Mouse (Mus musculus): ENCODE data around the gene C2cd5. TPM values are rescaled to one million over a fixed set of nuclear protein-coding genes. Genes with fewer than 3 reads are reported as not detected.

Gene C2cd5
- polyA plus RNA-seq, 1 experiment, result 6.4 TPM

- no peaks in the 10 kb centered on the region for H3K36me3 ChIP-seq (ENCODE audit: control insufficient read depth, insufficient read depth)
- H3K4me2 ChIP-seq (ENCODE audit: low read depth), result no peak overlapping the region
- no peaks in the 10 kb centered on the region for H3K79me2 ChIP-seq (ENCODE audit: control insufficient read depth, insufficient read depth)
- TF ChIP-seq MAX (IDR thresholded peaks at IDR 0.05; ENCODE audit: low read depth), result no peak
- TF ChIP-seq USF1 (IDR thresholded peaks at IDR 0.05; ENCODE audit: low read depth), result no peak
- no peak for TF ChIP-seq MYOG (IDR thresholded peaks at IDR 0.05; ENCODE audit: control insufficient read depth in 1 of 3, insufficient read depth in 1 of 3, insufficient read length in 2 of 3, low read depth in 2 of 3)
- no peak overlapping the region for H3ac ChIP-seq (ENCODE audit: control insufficient read depth, insufficient read length)
- H3K27me3 ChIP-seq (ENCODE audit: control insufficient read depth, insufficient read depth, insufficient read length), result peaks cover 40% of the 10 kb centered on the region
- no peak overlapping the region for H3K4me3 ChIP-seq
These were observed 136.4 kb downstream of the C2cd5 start for GRCm38 (mm10) chr6:142963480-142964075.

GRCm38 (mm10) chr6:142962881-142963280 is 137.1 kb downstream of the C2cd5 start:
- Histone ChIP-seq H3K27me3 (ENCODE audit: control insufficient read depth, insufficient read depth, insufficient read length) (peaks cover 40% of the 10 kb centered on the region), H3K36me3 (ENCODE audit: control insufficient read depth, insufficient read depth) (no peaks in the 10 kb centered on the region), H3ac (ENCODE audit: control insufficient read depth, insufficient read length) (no peak overlapping the region), H3K4me2 (ENCODE audit: low read depth) (no peak overlapping the region), H3K4me3 (no peak overlapping the region), H3K79me2 (ENCODE audit: control insufficient read depth, insufficient read depth) (no peaks in the 10 kb centered on the region)
- TF ChIP-seq MYOD1 (IDR thresholded peaks at IDR 0.05; ENCODE audit: control insufficient read depth in 1 of 3, insufficient read length in 2 of 3, low read depth in 2 of 3) (no peak), MAX (IDR thresholded peaks at IDR 0.05; ENCODE audit: low read depth) (no peak), POLR2A (IDR thresholded peaks at IDR 0.05; ENCODE audit: insufficient read length, low read depth) (no peak), MYOG (IDR thresholded peaks at IDR 0.05; ENCODE audit: control insufficient read depth in 1 of 3, insufficient read depth in 1 of 3, insufficient read length in 2 of 3, low read depth in 2 of 3) (no peak), REST (IDR thresholded peaks at IDR 0.05; ENCODE audit: insufficient read depth, insufficient read length) (no peak), SRF (IDR thresholded peaks at IDR 0.05; ENCODE audit: control insufficient read depth, insufficient read length, low read depth) (no peak), CEBPB (IDR thresholded peaks at IDR 0.05; ENCODE audit: insufficient read depth, poor library complexity, severe bottlenecking) (no peak), USF1 (IDR thresholded peaks at IDR 0.05; ENCODE audit: low read depth) (no peak), E2F4 (IDR thresholded peaks at IDR 0.05; ENCODE audit: insufficient read depth) (no peak)

GRCm38 (mm10) chr6:142962476-142962875 is 137.5 kb downstream of the C2cd5 start:
- Histone ChIP-seq H3K27me3 (ENCODE audit: control insufficient read depth, insufficient read depth, insufficient read length) (peaks cover 38% of the 10 kb centered on the region), H3ac (ENCODE audit: control insufficient read depth, insufficient read length) (no peak overlapping the region), H3K36me3 (ENCODE audit: control insufficient read depth, insufficient read depth) (no peaks in the 10 kb centered on the region), H3K4me3 (no peak overlapping the region), H3K4me2 (ENCODE audit: low read depth) (no peak overlapping the region), H3K79me2 (ENCODE audit: control insufficient read depth, insufficient read depth) (no peaks in the 10 kb centered on the region)
- TF ChIP-seq POLR2AphosphoS2 (IDR thresholded peaks at IDR 0.05; ENCODE audit: insufficient read length, low read depth), result no peak
- TF ChIP-seq MAX (IDR thresholded peaks at IDR 0.05; ENCODE audit: low read depth), result no peak
- TF ChIP-seq E2F4 (IDR thresholded peaks at IDR 0.05; ENCODE audit: insufficient read depth), result no peak
- no peak for TF ChIP-seq TCF3 (IDR thresholded peaks at IDR 0.05; ENCODE audit: insufficient read length, low read depth)
- no peak for TF ChIP-seq MYOD1 (IDR thresholded peaks at IDR 0.05; ENCODE audit: control insufficient read depth in 1 of 3, insufficient read length in 2 of 3, low read depth in 2 of 3)
- TF ChIP-seq USF1 (IDR thresholded peaks at IDR 0.05; ENCODE audit: low read depth), result no peak
- TF ChIP-seq REST (IDR thresholded peaks at IDR 0.05; ENCODE audit: insufficient read depth, insufficient read length), result no peak
- no peak for TF ChIP-seq SRF (IDR thresholded peaks at IDR 0.05; ENCODE audit: control insufficient read depth, insufficient read length, low read depth)
- no peak for TF ChIP-seq TCF12 (IDR thresholded peaks at IDR 0.05; ENCODE audit: insufficient read depth, poor library complexity, severe bottlenecking)
- no peak for TF ChIP-seq POLR2A (IDR thresholded peaks at IDR 0.05; ENCODE audit: insufficient read length, low read depth)

- TF ChIP-seq SRF (IDR thresholded peaks at IDR 0.05; ENCODE audit: control insufficient read depth, insufficient read length, low read depth), result no peak
- no peak for TF ChIP-seq CEBPB (IDR thresholded peaks at IDR 0.05; ENCODE audit: insufficient read depth, poor library complexity, severe bottlenecking)
- no peak for TF ChIP-seq USF1 (IDR thresholded peaks at IDR 0.05; ENCODE audit: low read depth)
- TF ChIP-seq REST (IDR thresholded peaks at IDR 0.05; ENCODE audit: insufficient read depth, insufficient read length), result no peak
- no peak for TF ChIP-seq E2F4 (IDR thresholded peaks at IDR 0.05; ENCODE audit: insufficient read depth)
- H3K36me3 ChIP-seq (ENCODE audit: control insufficient read depth, insufficient read depth), result no peaks in the 10 kb centered on the region
- no peak overlapping the region for H3K4me2 ChIP-seq (ENCODE audit: low read depth)
- H3K27me3 ChIP-seq (ENCODE audit: control insufficient read depth, insufficient read depth, insufficient read length), result peaks cover 33% of the 10 kb centered on the region
- no peak overlapping the region for H3K4me3 ChIP-seq
- H3K79me2 ChIP-seq (ENCODE audit: control insufficient read depth, insufficient read depth), result no peaks in the 10 kb centered on the region
- no peak overlapping the region for H3ac ChIP-seq (ENCODE audit: control insufficient read depth, insufficient read length)
These were observed 138.1 kb downstream of the C2cd5 start for GRCm38 (mm10) chr6:142961721-142962455.

Other genes with a start within 250 kb of the C2cd5 start
- gene St8sia1, start 135.7 kb downstream of the C2cd5 start, polyA plus RNA-seq (2012; fragmentation: generic; extraction: Trizol), result 0.02 TPM
- 6.6 TPM for gene Etnk1, start 67.1 kb upstream of the C2cd5 start, polyA plus RNA-seq (2012; fragmentation: generic; extraction: Trizol)